Mouse (Mus musculus): ENCODE results near the gene Ugt2b38. TPM values are rescaled to one million over a fixed set of nuclear protein-coding genes. Genes with fewer than 3 reads are reported as not detected.

Ugt2b38 gene
- polyA plus RNA-seq, 1 experiment from 2014 or later = not detected

Other genes starting within 250 kb of the Ugt2b38 start
- not detected in 2 replicates for gene Ugt2b37, start 169.4 kb downstream of the Ugt2b38 start, polyA plus RNA-seq (2014; fragmentation: Nextera tagmentation; extraction: Ambion mirVana)
- not detected in 2 replicates for gene Ugt2a3, start 87.0 kb downstream of the Ugt2b38 start, polyA plus RNA-seq (2014; fragmentation: Nextera tagmentation; extraction: Ambion mirVana)
- not detected in 2 replicates for gene Ugt2a2, start 58.1 kb upstream of the Ugt2b38 start, polyA plus RNA-seq (2014; fragmentation: Nextera tagmentation; extraction: Ambion mirVana)
- not detected in 2 replicates for gene Gm43638, start 62.6 kb upstream of the Ugt2b38 start, polyA plus RNA-seq (2014; fragmentation: Nextera tagmentation; extraction: Ambion mirVana)
- not detected in 2 replicates for gene Ugt2a1, start 66.7 kb upstream of the Ugt2b38 start, polyA plus RNA-seq (2014; fragmentation: Nextera tagmentation; extraction: Ambion mirVana)
- not detected in 2 replicates for gene Sult1b1, start 114.0 kb upstream of the Ugt2b38 start, polyA plus RNA-seq (2014; fragmentation: Nextera tagmentation; extraction: Ambion mirVana)
- gene Sult1d1, start 144.8 kb upstream of the Ugt2b38 start, polyA plus RNA-seq (2014; fragmentation: Nextera tagmentation; extraction: Ambion mirVana) = not detected in 2 replicates
- gene Sult1e1, start 167.4 kb upstream of the Ugt2b38 start, polyA plus RNA-seq (2014; fragmentation: Nextera tagmentation; extraction: Ambion mirVana) = not detected in 2 replicates
- not detected in 2 replicates for gene Csn1s1, start 242.0 kb upstream of the Ugt2b38 start, polyA plus RNA-seq (2014; fragmentation: Nextera tagmentation; extraction: Ambion mirVana)